Mouse (Mus musculus) kidney, embryonic 14.5 days (tissue): ENCODE results near the gene Taf1c. TPM values are rescaled to one million over a fixed set of nuclear protein-coding genes. Genes with fewer than 3 reads are reported as not detected.

Experiments used
- ATAC-seq: fragments of 200-750 bp; cut with Nextera tagmentation; 2 replicates; pipeline ENCODE4 v1.8.0; 2017; ENCODE audit warnings: moderate number of reproducible peaks, mild to moderate bottlenecking, moderate TSS enrichment, moderate library complexity; ENCODE audit not compliant: low FRiP score, low TSS enrichment
- H3K27ac ChIP-seq: fragments of 300-500 bp; sonication (generic); 2 replicates; pipeline ENCODE4 v1.5.1; 2014; ENCODE audit warnings: low read depth, mild to moderate bottlenecking, low read length, moderate library complexity, mixed read lengths
- H3K27me3 ChIP-seq: fragments of 300-500 bp; sonication (generic); 2 replicates; pipeline ENCODE4 v1.6.1; 2014; ENCODE audit warnings: mild to moderate bottlenecking, low read length; ENCODE audit not compliant: control insufficient read depth, insufficient read depth
- H3K36me3 ChIP-seq: fragments of 300-500 bp; sonication (generic); 2 replicates; pipeline ENCODE4 v1.6.1; 2014; ENCODE audit warnings: low read length, mixed read lengths; ENCODE audit not compliant: control insufficient read depth, insufficient read depth
- H3K4me1 ChIP-seq: fragments of 300-500 bp; sonication (generic); 2 replicates; pipeline ENCODE4 v1.6.1; 2014; ENCODE audit warnings: low read length, mixed read lengths; ENCODE audit not compliant: control insufficient read depth, insufficient read depth
- H3K4me2 ChIP-seq: fragments of 300-500 bp; sonication (generic); replicated peaks from 2 replicates; pipeline ENCODE4 v1.6.1; 2014; ENCODE audit warnings: low read depth, mild to moderate bottlenecking, low read length
- H3K4me3 ChIP-seq: fragments of 300-500 bp; sonication (generic); 2 replicates; pipeline ENCODE4 v1.5.1; 2014; ENCODE audit warnings: mild to moderate bottlenecking, low read length
- H3K9ac ChIP-seq: fragments of 300-500 bp; sonication (generic); 2 replicates; pipeline ENCODE4 v1.6.1; 2014; ENCODE audit warnings: low read depth, mild to moderate bottlenecking, low read length, moderate library complexity
- H3K9me3 ChIP-seq: fragments of 300-500 bp; sonication (generic); 2 replicates; pipeline ENCODE4 v1.6.1; 2016; ENCODE audit warnings: low read length; ENCODE audit not compliant: control insufficient read depth
- WGBS: fragments of 180-500 bp; shearing (Covaris S2); extraction: QIAGEN DNeasy Blood & Tissue Kit; methylation state at CpG from one replicate; pipeline ENCODE4 v1.1.7; 2014; 5-methylcytosine and 5-hydroxymethylcytosine counted together
- polyA plus RNA-seq: library from polyadenylated mRNA; unstranded; fragments of >200 nt; fragmentation: Nextera tagmentation; extraction: Ambion mirVana; gene quantifications from 2 replicates; pipeline ENCODE4 v1.2.1, GENCODE M21; 2014

Taf1c gene
- polyA plus RNA-seq, 1 experiment from 2014 or later, result 13.0 TPM

- 68% methylated on average over 5 of the region's 5 CpGs for WGBS
Measured at GRCm38 (mm10) chr8:119618887-119619286, 13.9 kb upstream of the Taf1c start.

GRCm38 (mm10) chr8:119617586-119617985 lies 12.6 kb upstream of the Taf1c start:
- WGBS, result 84% methylated on average over 5 of the region's 5 CpGs
- H3K27ac ChIP-seq, result no peak overlapping the region
- no peaks in the 10 kb centered on the region for H3K4me1 ChIP-seq
- ATAC-seq, result no peak
- H3K9me3 ChIP-seq, result no peaks in the 10 kb centered on the region
- H3K27me3 ChIP-seq, result no peaks in the 10 kb centered on the region
- H3K4me2 ChIP-seq, result no peak overlapping the region
- H3K4me3 ChIP-seq, result no peak overlapping the region
- H3K9ac ChIP-seq, result no peak overlapping the region
- H3K36me3 ChIP-seq, result no peaks in the 10 kb centered on the region

More at GRCm38 (mm10) chr8:119618887-119619286, 13.9 kb upstream of the Taf1c start:
- Histone ChIP-seq H3K9me3 (no peaks in the 10 kb centered on the region), H3K27ac (no peak overlapping the region), H3K36me3 (no peaks in the 10 kb centered on the region), H3K4me2 (no peak overlapping the region), H3K4me1 (no peaks in the 10 kb centered on the region), H3K27me3 (no peaks in the 10 kb centered on the region), H3K9ac (no peak overlapping the region), H3K4me3 (no peak overlapping the region)
- ATAC-seq, result no peak

- H3K36me3 ChIP-seq, result no peaks in the 10 kb centered on the region
- H3K4me1 ChIP-seq, result no peaks in the 10 kb centered on the region
- H3K4me2 ChIP-seq, result no peak overlapping the region
- H3K9me3 ChIP-seq, result no peaks in the 10 kb centered on the region
- WGBS, result 93% methylated on average over 4 of the region's 4 CpGs
- H3K9ac ChIP-seq, result no peak overlapping the region; the same call in 1 of the 2 replicates
- no peak for ATAC-seq
- no peaks in the 10 kb centered on the region for H3K27me3 ChIP-seq
- no peak overlapping the region for H3K4me3 ChIP-seq
- H3K27ac ChIP-seq, result no peak overlapping the region
Measured at GRCm38 (mm10) chr8:119616811-119617210, 11.8 kb upstream of the Taf1c start.

GRCm38 (mm10) chr8:119616358-119616757 lies 11.3 kb upstream of the Taf1c start:
- no peaks in the 10 kb centered on the region for H3K9me3 ChIP-seq
- no peak overlapping the region; the same call in 1 of the 2 replicates for H3K9ac ChIP-seq
- H3K4me1 ChIP-seq, result no peaks in the 10 kb centered on the region
- no peak for ATAC-seq
- H3K4me2 ChIP-seq, result no peak overlapping the region
- no peak overlapping the region for H3K4me3 ChIP-seq
- H3K27me3 ChIP-seq, result no peaks in the 10 kb centered on the region
- H3K36me3 ChIP-seq, result no peaks in the 10 kb centered on the region
- no peak overlapping the region for H3K27ac ChIP-seq
- WGBS, result 79% methylated on average over 7 of the region's 7 CpGs

- no peaks in the 10 kb centered on the region for H3K27me3 ChIP-seq
- H3K9me3 ChIP-seq, result no peaks in the 10 kb centered on the region
- H3K4me1 ChIP-seq, result no peaks in the 10 kb centered on the region
- H3K36me3 ChIP-seq, result no peaks in the 10 kb centered on the region
- H3K9ac ChIP-seq, result no peak overlapping the region
- no peak for ATAC-seq
- H3K4me3 ChIP-seq, result no peak overlapping the region
- no peak overlapping the region for H3K4me2 ChIP-seq
- no peak overlapping the region for H3K27ac ChIP-seq
- WGBS, result 77% methylated on average over 13 of the region's 14 CpGs
Measured at GRCm38 (mm10) chr8:119615096-119615495, 10.1 kb upstream of the Taf1c start.

- WGBS, result 83% methylated on average over 26 of the region's 26 CpGs
- no peak for ATAC-seq
Measured at GRCm38 (mm10) chr8:119612471-119612870, 7.4 kb upstream of the Taf1c start, which contains the start of gene Adad2. Adad2 (plus strand) TSS chr8:119612747.

GRCm38 (mm10) chr8:119606224-119606623 lies 1.2 kb upstream of the Taf1c start:
- no peak overlapping the region for H3K9ac ChIP-seq
- WGBS, result 81% methylated on average over 2 of the region's 2 CpGs
- H3K36me3 ChIP-seq, result peaks cover 14% of the 10 kb centered on the region
- peaks cover 8% of the 10 kb centered on the region; the same call in 1 of the 2 replicates for H3K4me1 ChIP-seq
- no peak overlapping the region for H3K4me3 ChIP-seq
- H3K9me3 ChIP-seq, result no peaks in the 10 kb centered on the region
- H3K4me2 ChIP-seq, result no peak overlapping the region
- ATAC-seq, result no peak
- H3K27me3 ChIP-seq, result no peaks in the 10 kb centered on the region
- H3K27ac ChIP-seq, result no peak overlapping the region

More at GRCm38 (mm10) chr8:119612471-119612870, 7.4 kb upstream of the Taf1c start, which contains the start of gene Adad2:
- Histone ChIP-seq H3K4me1 (no peaks in the 10 kb centered on the region), H3K9ac (no peak within 1 kb of the TSS), H3K36me3 (no peaks in the 10 kb centered on the region), H3K27me3 (no peaks in the 10 kb centered on the region), H3K4me2 (no peak within 1 kb of the TSS), H3K27ac (no peak within 1 kb of the TSS), H3K4me3 (no peak within 1 kb of the TSS), H3K9me3 (no peaks in the 10 kb centered on the region)

- no peaks in the 10 kb centered on the region for H3K9me3 ChIP-seq
- H3K9ac ChIP-seq, result peak overlapping the region; percentile 75
- H3K4me3 ChIP-seq, result peak overlapping the region; percentile 73
- H3K4me2 ChIP-seq, result peak overlapping the region; percentile 82
- peaks cover 30% of the 10 kb centered on the region for H3K36me3 ChIP-seq
- H3K27ac ChIP-seq, result no peak overlapping the region
- WGBS, result 41% methylated on average over 12 of the region's 12 CpGs
- ATAC-seq, result no peak
- peaks cover 8% of the 10 kb centered on the region; the same call in 1 of the 2 replicates for H3K4me1 ChIP-seq
- no peaks in the 10 kb centered on the region for H3K27me3 ChIP-seq
Measured at GRCm38 (mm10) chr8:119604398-119604803, 621 bp downstream of the Taf1c start.

- Histone ChIP-seq H3K27ac (no peak overlapping the region), H3K9me3 (no peaks in the 10 kb centered on the region), H3K9ac (peak overlapping the region; percentile 75; the same call in 1 of the 2 replicates), H3K4me1 (peaks cover 8% of the 10 kb centered on the region; the same call in 1 of the 2 replicates), H3K27me3 (no peaks in the 10 kb centered on the region), H3K4me3 (peak overlapping the region; percentile 73; the same call in 1 of the 2 replicates), H3K36me3 (peaks cover 36% of the 10 kb centered on the region), H3K4me2 (peak overlapping the region; percentile 82; the same call in 1 of the 2 replicates)
- WGBS, result 94% methylated on average over 4 of the region's 4 CpGs
- no peak for ATAC-seq
Measured at GRCm38 (mm10) chr8:119603771-119604170, 1.3 kb downstream of the Taf1c start.
